Mouse (Mus musculus) hindbrain, embryonic 14.5 days (tissue): ENCODE data around the gene Tmem95. TPM values are rescaled to one million over a fixed set of nuclear protein-coding genes. Genes with fewer than 3 reads are reported as not detected.

ENCODE experiments used
- ATAC-seq: fragments of 200-750 bp; cut with Nextera tagmentation; 2 replicates; pipeline ENCODE4 v1.8.0; 2017; ENCODE audit warnings: moderate number of reproducible peaks, mild to moderate bottlenecking, moderate TSS enrichment, moderate library complexity; ENCODE audit not compliant: low FRiP score
- DNase-seq: peaks from one replicate; pipeline ENCODE4 v3.0.0-alpha.2; 2015; ENCODE audit warnings: low spot score
- H3K27ac ChIP-seq: fragments of 300-500 bp; sonication (generic); 2 replicates; pipeline ENCODE4 v1.5.1; 2014; ENCODE audit warnings: mild to moderate bottlenecking, moderate library complexity
- H3K27me3 ChIP-seq: fragments of 300-500 bp; sonication (generic); 2 replicates; pipeline ENCODE4 v1.6.1; 2014; ENCODE audit warnings: mild to moderate bottlenecking, low read length, mixed read lengths; ENCODE audit not compliant: control insufficient read depth, insufficient read depth
- H3K36me3 ChIP-seq: fragments of 300-500 bp; sonication (generic); replicated peaks from 2 replicates; pipeline ENCODE4 v1.6.1; 2014; ENCODE audit not compliant: control insufficient read depth, insufficient read depth
- H3K4me1 ChIP-seq: fragments of 300-500 bp; sonication (generic); replicated peaks from 2 replicates; pipeline ENCODE4 v1.6.1; 2014; ENCODE audit warnings: antibody characterized with exemption, low read length, mixed read lengths; ENCODE audit not compliant: control insufficient read depth, insufficient read depth
- H3K4me2 ChIP-seq: fragments of 300-500 bp; sonication (generic); replicated peaks from 2 replicates; pipeline ENCODE4 v1.6.1; 2014; ENCODE audit warnings: mild to moderate bottlenecking, moderate library complexity
- H3K4me3 ChIP-seq: fragments of 300-500 bp; sonication (generic); replicated peaks from 2 replicates; pipeline ENCODE4 v1.5.1; 2014; ENCODE audit warnings: mild to moderate bottlenecking, low read length
- H3K9ac ChIP-seq: fragments of 300-500 bp; sonication (generic); 2 replicates; pipeline ENCODE4 v1.6.1; 2014
- H3K9me3 ChIP-seq: fragments of 300-500 bp; sonication (generic); 2 replicates; pipeline ENCODE4 v1.6.1; 2016; ENCODE audit warnings: low read length; ENCODE audit not compliant: control insufficient read depth
- WGBS: fragments of 180-500 bp; shearing (Covaris S2); extraction: QIAGEN DNeasy Blood & Tissue Kit; methylation state at CpG from one replicate; pipeline ENCODE4 v1.1.7; 2014; 5-methylcytosine and 5-hydroxymethylcytosine counted together
- polyA plus RNA-seq: library from polyadenylated mRNA; unstranded; fragments of >200 nt; fragmentation: Nextera tagmentation; extraction: Ambion mirVana; gene quantifications from 2 replicates; pipeline ENCODE4 v1.2.1, GENCODE M21; 2014

Tmem95 gene
- polyA plus RNA-seq, 1 experiment from 2014 or later = not detected

DNA sequence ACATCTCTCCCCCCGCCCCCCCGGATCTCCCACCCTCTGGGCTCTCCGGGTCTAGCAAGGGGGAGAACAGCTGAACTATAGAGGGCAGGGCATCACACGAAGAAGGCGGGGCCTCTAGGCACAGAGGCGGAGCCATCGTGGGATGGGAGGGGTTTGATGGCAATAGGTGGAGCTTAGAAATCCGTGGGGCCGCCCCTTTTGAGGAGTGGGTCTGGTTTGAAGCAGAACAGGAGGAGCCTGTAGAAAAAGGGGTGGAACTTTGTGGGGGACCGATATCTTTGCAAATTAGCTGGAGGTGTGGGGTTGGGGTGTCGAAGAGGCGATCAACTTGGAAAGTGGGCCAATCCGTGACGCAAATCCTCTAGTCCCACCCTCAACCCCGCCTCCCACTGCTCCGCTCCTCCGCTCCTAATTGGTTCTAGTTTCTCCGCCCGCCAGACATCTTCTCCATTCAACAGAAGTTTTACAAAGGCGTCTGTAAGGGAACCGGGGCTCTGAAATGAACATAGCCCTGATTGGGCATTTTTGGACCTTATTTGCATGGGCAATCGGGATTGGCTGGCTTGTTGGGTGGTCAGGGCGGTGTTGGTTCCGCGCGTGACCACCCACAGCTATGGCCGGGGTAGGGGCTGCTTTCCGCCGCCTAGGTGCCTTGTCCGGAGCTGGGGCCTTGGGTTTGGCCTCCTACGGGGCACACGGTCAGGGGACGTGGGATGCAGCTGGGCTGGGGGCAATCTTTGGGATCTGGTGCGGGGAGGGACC is 39.7 kb downstream of the Tmem95 start, which contains the start of gene Tmem256:
TSS of gene Tmem256 (plus strand) at position 563 of the 762 bp plus-strand sequence.
- no peaks in the 10 kb centered on the region for H3K27me3 ChIP-seq
- WGBS = under 1% methylated on average over 34 of the region's 34 CpGs

GRCm38 (mm10) chr11:69837604-69837951 is 40.2 kb downstream of the Tmem95 start, which contains the start of gene Nlgn2:
TSS of gene Nlgn2 (minus strand) at chr11:69837784.
- Histone ChIP-seq H3K36me3 (peaks cover 14% of the 10 kb centered on the region), H3K4me3 (peak within 1 kb of the TSS; percentile 95), H3K4me2 (peak within 1 kb of the TSS; percentile 99), H3K9me3 (no peaks in the 10 kb centered on the region), H3K9ac (peak within 1 kb of the TSS; percentile 98), H3K27me3 (no peaks in the 10 kb centered on the region), H3K27ac (peak within 1 kb of the TSS; percentile 98), H3K4me1 (peaks cover 35% of the 10 kb centered on the region)
- ATAC-seq (peak; percentile 74), DNase-seq (peak; percentile 86)
- 0% methylated on average over 30 of the region's 32 CpGs for WGBS

More for the DNA sequence above, 39.7 kb downstream of the Tmem95 start, which contains the start of gene Tmem256:
- ATAC-seq = peak; percentile 91
- Histone ChIP-seq H3K4me1 (peaks cover 35% of the 10 kb centered on the region), H3K4me3 (peak within 1 kb of the TSS; percentile 95), H3K4me2 (peak within 1 kb of the TSS; percentile 99), H3K36me3 (peaks cover 9% of the 10 kb centered on the region), H3K27ac (peak within 1 kb of the TSS; percentile 98), H3K9me3 (no peaks in the 10 kb centered on the region), H3K9ac (peak within 1 kb of the TSS; percentile 98)
- peak; percentile 97 for DNase-seq

DNA sequence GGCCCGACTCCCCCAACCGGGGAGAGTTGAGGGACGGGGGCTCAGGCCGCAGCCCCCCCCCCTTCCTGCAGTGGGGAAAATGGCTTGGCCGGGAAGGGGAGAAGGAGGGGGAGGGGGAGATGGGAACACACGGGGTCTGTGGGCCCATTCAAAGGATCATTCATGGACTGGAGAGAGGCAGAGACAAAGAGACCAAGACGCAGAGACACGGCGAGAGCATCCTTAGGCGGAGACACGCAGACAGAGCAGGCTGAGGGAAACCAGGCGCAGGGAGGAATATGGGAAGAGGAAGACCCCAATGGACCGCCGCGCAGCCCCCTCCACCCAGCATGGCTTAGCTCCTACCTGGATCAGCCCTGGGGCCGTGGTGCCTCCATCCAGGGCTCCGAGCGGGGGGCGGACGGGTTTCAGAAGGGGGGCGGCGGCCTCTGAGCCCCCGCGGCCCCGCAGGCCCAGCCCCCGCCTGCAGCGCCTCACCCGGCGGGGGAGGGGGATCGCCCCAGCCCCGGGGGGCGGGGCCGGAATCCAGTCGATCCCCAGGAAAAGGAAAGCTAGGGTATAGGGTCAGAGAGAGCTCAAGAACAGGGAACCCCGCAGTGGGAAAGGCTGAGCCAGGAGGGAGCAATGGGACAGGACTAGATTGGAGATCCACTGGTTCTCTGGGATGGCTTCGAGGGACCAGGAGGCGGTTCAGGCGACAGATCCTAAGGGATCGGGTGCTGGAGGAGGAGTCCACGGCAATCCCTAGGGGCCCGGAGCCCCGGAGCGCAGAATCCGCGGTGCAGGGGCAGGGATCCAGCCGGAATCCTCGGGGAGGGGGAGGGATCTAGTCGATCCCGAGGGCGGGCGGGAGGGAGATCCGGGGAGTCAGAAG is 40.9 kb downstream of the Tmem95 start:
- Histone ChIP-seq H3K36me3 (peaks cover 21% of the 10 kb centered on the region), H3K9me3 (no peaks in the 10 kb centered on the region), H3K4me2 (peak overlapping the region; percentile 99), H3K4me3 (peak overlapping the region; percentile 95), H3K27me3 (no peaks in the 10 kb centered on the region), H3K27ac (peak overlapping the region; percentile 98), H3K9ac (peak overlapping the region; percentile 98), H3K4me1 (peaks cover 35% of the 10 kb centered on the region)
- DNase-seq (peak; percentile 50), ATAC-seq (no peak)
- under 1% methylated on average over 47 of the region's 52 CpGs for WGBS

- Histone ChIP-seq H3K36me3 (peaks cover 29% of the 10 kb centered on the region), H3K4me1 (peaks cover 35% of the 10 kb centered on the region), H3K9me3 (no peaks in the 10 kb centered on the region), H3K27me3 (no peaks in the 10 kb centered on the region), H3K9ac (peak overlapping the region; percentile 98), H3K4me3 (peak overlapping the region; percentile 95), H3K4me2 (peak overlapping the region; percentile 99), H3K27ac (peak overlapping the region; percentile 98)
- ATAC-seq (no peak), DNase-seq (no peak)
- WGBS = 0% methylated on average over 4 of the region's 4 CpGs
Observed at GRCm38 (mm10) chr11:69835966-69836335, 41.9 kb downstream of the Tmem95 start.

GRCm38 (mm10) chr11:69835326-69835965 is 42.4 kb downstream of the Tmem95 start:
- ATAC-seq = no peak
- Histone ChIP-seq H3K4me3 (peak overlapping the region; percentile 95), H3K27ac (peak overlapping the region; percentile 98), H3K36me3 (peaks cover 34% of the 10 kb centered on the region), H3K4me1 (peaks cover 35% of the 10 kb centered on the region), H3K9ac (peak overlapping the region; percentile 98), H3K9me3 (no peaks in the 10 kb centered on the region), H3K4me2 (peak overlapping the region; percentile 99), H3K27me3 (no peaks in the 10 kb centered on the region)
- no peak for DNase-seq
- under 1% methylated on average over 9 of the region's 9 CpGs for WGBS

DNA sequence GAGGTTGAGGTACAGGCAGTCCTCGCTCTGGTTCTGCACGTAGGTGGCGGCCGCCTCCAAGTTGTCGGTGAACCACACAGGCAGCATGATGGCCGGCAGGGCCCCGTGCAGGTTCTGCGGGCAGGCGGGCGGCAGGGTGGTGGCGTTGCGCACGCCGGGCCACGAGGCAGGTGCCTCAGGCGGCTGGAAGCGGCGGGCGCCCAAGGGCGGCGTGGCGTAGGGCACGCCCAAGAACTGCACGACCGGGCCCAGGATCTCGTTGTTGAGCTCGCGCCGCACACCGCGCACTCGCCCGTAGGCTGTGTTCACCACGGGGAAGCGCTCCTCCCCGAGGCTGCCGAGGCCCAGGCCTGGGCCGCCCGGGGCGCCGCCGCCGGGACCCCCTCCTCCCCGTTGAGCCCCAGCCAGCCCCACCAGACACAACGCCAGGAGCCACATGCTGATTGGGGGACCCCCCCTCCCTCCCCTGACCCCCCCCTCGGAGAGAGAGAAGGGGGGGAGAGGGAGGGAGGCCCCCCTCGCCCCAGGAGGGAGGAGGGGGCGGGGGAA is 43.7 kb downstream of the Tmem95 start:
- Histone ChIP-seq H3K27me3 (no peaks in the 10 kb centered on the region), H3K36me3 (peaks cover 44% of the 10 kb centered on the region), H3K4me3 (peak overlapping the region; percentile 95), H3K9ac (peak overlapping the region; percentile 98), H3K9me3 (no peaks in the 10 kb centered on the region), H3K27ac (peak overlapping the region; percentile 38; the same call in 1 of the 2 replicates), H3K4me1 (peaks cover 31% of the 10 kb centered on the region), H3K4me2 (peak overlapping the region; percentile 99)
- 6% methylated on average over 37 of the region's 48 CpGs for WGBS
- DNase-seq (no peak), ATAC-seq (no peak)

DNA sequence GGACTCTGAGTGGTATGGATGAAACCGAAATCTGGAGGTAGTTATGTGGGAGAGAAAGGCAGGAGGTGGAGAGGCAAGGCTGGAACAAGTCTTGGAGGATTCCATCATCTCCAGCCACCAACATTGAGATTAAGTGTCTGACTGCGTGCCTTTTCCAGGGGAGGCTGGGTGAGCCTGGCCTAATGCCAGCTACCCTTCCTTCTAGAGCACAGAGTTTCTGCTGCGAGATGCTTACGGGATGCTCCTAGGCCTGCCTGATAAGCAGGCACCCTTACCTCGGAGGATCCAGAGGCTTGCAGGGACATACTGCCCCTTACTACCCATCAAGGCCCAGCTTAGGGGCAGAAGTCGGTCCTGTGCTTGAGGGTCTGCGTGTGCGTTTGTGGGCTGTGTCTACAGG is 44.3 kb downstream of the Tmem95 start:
- Histone ChIP-seq H3K27me3 (no peaks in the 10 kb centered on the region), H3K9me3 (no peaks in the 10 kb centered on the region), H3K4me1 (peaks cover 26% of the 10 kb centered on the region), H3K4me3 (peak overlapping the region; percentile 95), H3K36me3 (peaks cover 49% of the 10 kb centered on the region), H3K4me2 (peak overlapping the region; percentile 99), H3K9ac (peak overlapping the region; percentile 98), H3K27ac (no peak overlapping the region)
- 45% methylated on average over 8 of the region's 8 CpGs for WGBS
- no peak for ATAC-seq
- DNase-seq = no peak

- Histone ChIP-seq H3K36me3 (peaks cover 95% of the 10 kb centered on the region), H3K4me2 (no peak overlapping the region), H3K9me3 (no peaks in the 10 kb centered on the region), H3K9ac (no peak overlapping the region), H3K27ac (no peak overlapping the region), H3K27me3 (no peaks in the 10 kb centered on the region), H3K4me1 (peaks cover 3% of the 10 kb centered on the region), H3K4me3 (no peak overlapping the region)
- ATAC-seq = no peak
- WGBS = 55% methylated on average over 5 of the region's 5 CpGs
- DNase-seq = no peak
Observed at GRCm38 (mm10) chr11:69828832-69829231, 49.0 kb downstream of the Tmem95 start.
